Mouse (Mus musculus): Measurements from ENCODE around the gene Gm4307. TPM values are rescaled to one million over a fixed set of nuclear protein-coding genes. Genes with fewer than 3 reads are reported as not detected.

Gm4307 gene
- total RNA-seq (2023) = not detected

GRCm38 (mm10) chr10:100361038-100361437 is at the start of gene Gm4307:
TSS of gene Gm4307 (plus strand) at chr10:100361338.

GRCm38 (mm10) chr10:100335376-100335775 is 25.8 kb upstream of the Gm4307 start, which contains the start of gene Gm4301:
TSS of gene Gm4301 (plus strand) at chr10:100335676.

GRCm38 (mm10) chr10:100340536-100340935 is 20.6 kb upstream of the Gm4307 start, which contains the start of gene Gm4302:
TSS of gene Gm4302 (plus strand) at chr10:100340836.

GRCm38 (mm10) chr10:100345672-100346071 is 15.5 kb upstream of the Gm4307 start, which contains the start of gene Gm4303:
TSS of gene Gm4303 (plus strand) at chr10:100345972.

GRCm38 (mm10) chr10:100350793-100351192 is 10.3 kb upstream of the Gm4307 start, which contains the start of gene Gm4305:
TSS of gene Gm4305 (plus strand) at chr10:100351093.

DNA sequence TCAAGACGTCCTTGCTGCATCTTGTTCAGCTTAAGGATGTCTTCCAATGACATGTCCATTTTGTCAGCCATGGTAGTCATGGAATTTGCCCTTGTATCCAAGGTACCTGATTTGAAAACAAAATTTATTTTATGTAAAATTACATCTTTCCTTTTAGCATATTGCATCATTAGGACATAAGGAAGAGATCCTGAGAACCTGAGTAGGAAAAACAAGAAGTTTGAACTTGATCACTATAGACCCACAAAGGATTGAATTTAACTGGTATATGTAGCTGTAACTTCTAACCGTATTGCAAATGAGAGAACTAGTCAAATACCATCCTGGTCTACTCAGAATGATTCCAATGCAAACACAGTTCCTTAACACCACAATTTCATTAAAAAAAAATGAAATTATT is 21.3 kb downstream of the Gm4307 start, which contains the start of gene Gm4312:
Gene Gm4312, minus strand, starts transcription at position 101 of the 400 bp plus-strand sequence.

Other genes with a start within 250 kb of the Gm4307 start
- not detected for gene Gm4301, start 25.7 kb upstream of the Gm4307 start, total RNA-seq (2023)
- gene Gm4302, start 20.5 kb upstream of the Gm4307 start, total RNA-seq (2023) = not detected
- not detected for gene Gm4303, start 15.4 kb upstream of the Gm4307 start, total RNA-seq (2023)
- gene Gm4305, start 10.2 kb upstream of the Gm4307 start, total RNA-seq (2023) = not detected
- not detected for gene Gm4312, start 21.2 kb downstream of the Gm4307 start, total RNA-seq (2023)
- gene Tmtc3, start 126.0 kb downstream of the Gm4307 start, total RNA-seq (2023) = 1 to 10 TPM; 1.8 to 1.9 TPM
- gene Cep290, start 126.2 kb downstream of the Gm4307 start, total RNA-seq (2023) = 1 to 10 TPM; 2.2 to 3.6 TPM
- 1 to 10 TPM; 6.8 to 6.9 TPM for gene 4930430F08Rik, start 229.1 kb downstream of the Gm4307 start, total RNA-seq (2023)
- gene 1700017N19Rik, start 229.1 kb downstream of the Gm4307 start, total RNA-seq (2023) = not detected

Measured in T-cell, adult 66 days (primary cell).